Mouse (Mus musculus) cerebellum, adult 9-11 months (tissue): Measurements from ENCODE around the gene Nr4a2.

ENCODE experiments used
- DNase-seq: peaks from one replicate; pipeline ENCODE4 v3.0.0; 2022

Nr4a2 gene

DNA sequence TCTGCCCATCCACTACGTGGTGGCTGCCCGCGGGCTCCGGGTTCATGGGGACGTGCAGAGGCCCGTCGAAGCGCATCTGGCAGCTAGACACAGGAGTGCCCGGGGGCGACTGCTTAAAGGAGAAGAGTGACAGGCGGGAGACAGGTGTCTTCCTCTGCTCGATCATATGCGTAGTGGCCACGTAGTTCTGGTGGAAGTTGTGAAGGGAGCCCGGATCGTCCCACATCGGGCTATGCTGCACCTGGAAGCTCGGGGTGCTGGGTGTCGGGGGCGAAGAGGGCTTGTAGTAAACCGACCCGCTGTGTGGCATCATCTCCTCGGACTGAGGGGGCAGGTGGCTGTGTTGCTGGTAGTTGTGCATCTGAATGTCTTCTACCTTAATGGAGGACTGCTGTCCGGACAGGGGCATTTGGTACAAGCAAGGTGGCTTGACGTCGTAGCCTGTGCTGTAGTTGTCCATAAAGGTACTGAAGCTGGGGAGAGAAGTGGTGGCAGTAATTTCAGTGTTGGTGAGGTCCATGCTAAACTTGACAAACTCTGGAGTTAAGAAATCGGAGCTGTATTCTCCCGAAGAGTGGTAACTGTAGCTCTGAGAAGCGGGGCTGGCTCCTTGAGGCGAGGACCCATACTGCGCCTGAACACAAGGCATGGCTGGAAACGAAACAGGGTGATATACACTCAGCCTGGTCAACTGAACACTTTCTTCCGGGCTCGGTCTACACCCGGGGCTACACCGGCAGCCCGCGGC is 11.8 kb downstream of the Nr4a2 start:
- DNase-seq: no peak

DNA sequence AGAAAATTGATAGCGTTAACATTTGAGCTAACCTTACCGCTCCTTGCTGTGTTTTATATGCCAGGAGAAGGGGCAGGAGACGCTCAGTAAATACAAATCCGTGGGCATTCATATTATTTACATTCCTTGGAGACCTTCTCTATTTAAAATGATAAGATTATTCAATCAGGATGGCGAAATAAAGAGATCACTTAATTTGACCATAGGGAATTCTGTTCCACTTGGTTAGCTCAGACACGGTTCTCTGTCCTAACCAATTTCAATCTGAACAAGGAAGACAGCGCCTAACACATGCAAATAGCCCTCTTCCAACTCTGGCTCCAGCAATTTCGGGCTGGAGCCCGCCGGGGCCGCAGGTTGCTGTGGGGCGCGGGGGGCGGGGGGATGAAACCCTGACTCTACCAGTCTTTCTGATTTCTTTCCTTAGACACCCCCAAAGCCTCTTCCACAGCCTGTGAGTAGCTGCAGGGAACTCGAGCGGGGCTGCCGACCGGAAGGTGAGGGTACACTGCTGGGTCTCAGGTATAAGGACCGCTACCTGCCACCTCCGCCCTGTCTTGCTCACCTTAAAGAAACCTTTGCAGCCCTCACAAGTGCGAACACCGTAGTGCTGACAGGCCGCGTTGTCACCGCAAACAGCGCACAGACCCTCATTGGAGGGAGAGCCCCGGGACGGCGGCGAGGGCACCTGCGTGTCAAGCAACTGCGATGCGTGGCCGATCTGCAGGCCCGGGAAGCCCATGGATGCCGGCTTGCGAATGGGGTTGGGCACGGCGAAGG is 12.6 kb downstream of the Nr4a2 start:
- no peak for DNase-seq

DNA sequence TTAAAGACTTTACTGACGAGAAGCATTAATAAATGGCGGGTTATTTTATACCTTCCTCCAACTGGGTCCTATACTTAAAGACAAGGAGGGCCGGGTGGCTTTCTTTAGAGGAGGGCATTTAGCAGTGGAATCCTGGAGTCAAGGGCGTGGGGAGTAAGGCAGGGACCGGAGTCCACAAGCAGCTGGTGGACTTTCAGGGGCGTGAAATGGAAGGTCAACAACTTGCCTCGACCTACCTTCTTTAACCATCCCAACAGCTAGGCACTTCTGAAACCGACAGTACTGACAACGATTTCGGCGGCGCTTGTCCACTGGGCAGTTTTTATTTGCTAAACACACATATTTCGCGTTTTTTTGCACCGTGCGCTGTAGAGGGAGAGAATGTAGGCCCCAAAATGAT is 13.4 kb downstream of the Nr4a2 start:
- no peak for DNase-seq

DNA sequence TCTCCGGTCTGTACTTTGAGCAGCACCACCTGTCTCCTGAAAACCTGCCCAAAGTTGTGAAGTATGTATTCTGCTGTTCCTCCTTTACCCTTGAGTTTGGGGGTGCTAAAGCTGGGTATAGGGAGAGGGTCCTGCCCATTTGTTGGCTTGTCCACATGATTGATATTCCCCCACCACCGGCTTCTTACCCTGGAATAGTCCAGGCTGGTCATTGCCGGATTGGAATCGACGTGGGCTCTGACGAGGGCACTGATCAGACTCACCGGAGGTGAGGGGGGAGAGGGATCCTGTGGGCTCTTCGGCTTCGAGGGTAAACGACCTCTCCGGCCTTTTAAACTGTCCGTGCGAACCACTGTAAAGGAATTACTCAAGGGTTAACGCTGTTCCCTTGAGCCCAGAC is 13.9 kb downstream of the Nr4a2 start:
- DNase-seq: no peak

DNA sequence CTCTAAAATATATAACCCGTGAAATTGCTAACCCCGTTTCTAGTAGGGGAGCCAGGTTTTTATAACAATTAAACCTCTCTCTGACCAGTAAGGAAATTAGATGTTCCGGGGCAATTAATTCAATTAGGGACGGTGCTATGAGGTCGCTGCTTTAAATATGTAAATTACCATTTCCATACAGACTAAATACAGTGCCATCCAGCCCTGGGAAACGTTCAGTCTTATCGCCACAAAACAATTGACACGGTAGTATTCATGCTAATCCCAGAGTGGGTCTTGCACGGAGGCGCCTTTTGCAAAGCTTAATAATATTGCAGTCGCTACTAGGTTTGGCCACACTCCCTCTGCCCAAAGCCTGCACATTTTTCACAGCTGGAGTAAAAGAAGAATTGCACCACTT is 14.5 kb downstream of the Nr4a2 start:
- no peak for DNase-seq

DNA sequence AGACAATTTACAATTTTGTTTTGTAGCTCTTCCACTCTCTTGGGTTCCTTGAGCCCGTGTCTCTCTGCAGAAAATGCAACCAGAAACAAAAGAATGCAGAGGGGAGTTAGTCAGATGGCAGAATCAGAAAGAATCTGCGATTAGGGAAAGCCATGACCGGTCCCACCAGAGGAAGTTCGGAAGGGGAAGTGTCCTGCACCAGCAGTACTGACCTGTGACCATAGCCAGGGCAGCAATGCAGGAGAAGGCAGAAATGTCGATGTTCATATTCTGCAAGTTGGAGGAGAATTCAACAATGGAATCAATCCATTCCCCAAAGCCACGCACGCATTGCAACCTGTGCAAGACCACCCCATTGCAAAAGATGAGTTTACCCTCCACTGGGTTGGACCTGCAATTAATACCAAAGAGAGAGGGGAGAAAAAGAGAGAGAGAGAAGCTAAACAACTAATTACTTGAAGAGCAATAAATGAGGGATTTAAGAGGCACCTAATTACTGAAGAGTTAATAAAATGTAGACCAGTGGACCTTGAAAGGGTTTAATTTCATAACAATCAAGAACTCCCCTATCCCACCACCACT is 15.4 kb downstream of the Nr4a2 start:
- no peak for DNase-seq

DNA sequence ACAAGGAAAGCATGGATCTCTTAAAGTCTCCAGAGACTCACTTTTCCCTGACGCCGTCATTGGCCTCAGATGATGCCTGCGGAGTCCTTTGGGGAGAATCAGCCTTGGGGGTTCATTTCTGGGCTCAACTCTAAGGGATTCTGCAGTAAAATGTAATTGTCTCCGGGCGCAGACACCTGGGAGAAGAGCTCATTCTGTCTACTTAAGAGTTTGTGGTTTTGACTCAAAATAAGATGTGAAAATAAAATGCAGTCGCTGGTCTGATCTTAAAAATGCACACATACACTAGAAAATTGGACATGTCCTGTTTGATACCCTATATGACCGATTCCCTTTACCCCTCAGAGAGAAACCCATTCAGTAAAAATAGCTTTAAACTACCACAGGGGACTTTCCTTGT is 18.4 kb downstream of the Nr4a2 start:
- DNase-seq: no peak

DNA sequence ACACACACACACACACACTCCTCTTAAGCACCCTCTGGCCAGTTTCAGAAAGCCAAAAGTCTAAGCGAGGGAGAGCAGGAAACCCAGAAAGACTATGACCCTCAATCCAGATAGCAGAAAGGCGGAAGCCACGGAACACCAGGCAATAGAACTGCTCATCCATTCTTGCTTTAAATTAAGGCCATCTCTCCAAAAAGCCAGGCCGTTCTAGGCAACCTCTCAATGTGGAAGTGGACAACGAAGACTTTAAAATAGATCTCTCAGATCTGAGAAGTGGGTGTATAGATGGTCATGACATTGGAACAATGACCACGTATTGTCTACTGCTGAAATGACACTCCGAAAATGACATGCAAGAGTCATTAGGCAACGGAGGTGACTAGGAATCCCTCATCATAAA is 19.1 kb downstream of the Nr4a2 start:
- no peak for DNase-seq

DNA sequence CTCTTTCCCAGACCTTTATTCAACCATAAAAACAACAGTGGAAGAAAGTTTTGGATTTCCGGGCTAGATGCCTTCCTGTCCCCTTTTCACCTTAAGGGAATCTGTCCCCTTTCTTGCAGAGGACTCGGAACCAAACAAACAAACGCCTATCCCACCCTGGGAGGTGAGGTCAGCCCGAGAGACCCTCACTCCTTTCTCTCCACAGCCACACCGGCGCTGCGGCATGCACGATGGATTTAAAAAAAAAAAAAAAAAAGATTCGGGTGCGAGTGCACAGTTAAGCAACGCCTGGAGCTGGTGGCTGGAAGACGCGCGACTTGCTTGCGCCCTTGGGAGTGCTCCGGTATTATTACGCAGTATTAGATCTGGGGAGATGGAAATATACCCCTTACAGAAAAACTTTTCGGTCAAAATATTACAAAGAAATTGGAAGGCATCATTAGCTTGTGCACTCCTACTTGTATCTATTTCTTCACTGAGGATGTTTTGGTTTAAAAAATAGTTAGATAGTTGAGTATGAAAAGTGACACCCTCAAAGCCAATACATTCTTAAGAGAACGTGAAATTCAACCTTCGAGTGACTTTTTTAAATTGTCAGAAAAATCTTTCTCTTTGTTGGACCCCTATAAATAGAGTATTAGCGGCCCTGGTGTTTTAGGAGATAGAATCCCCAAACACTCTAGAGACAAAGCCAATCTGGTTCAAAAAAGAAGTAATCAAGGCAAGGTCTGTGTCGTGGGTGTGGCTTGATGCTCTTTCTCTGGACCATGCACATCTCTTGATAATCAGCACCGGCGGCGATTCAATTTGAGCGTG is 19.8 kb downstream of the Nr4a2 start:
- no peak for DNase-seq

DNA sequence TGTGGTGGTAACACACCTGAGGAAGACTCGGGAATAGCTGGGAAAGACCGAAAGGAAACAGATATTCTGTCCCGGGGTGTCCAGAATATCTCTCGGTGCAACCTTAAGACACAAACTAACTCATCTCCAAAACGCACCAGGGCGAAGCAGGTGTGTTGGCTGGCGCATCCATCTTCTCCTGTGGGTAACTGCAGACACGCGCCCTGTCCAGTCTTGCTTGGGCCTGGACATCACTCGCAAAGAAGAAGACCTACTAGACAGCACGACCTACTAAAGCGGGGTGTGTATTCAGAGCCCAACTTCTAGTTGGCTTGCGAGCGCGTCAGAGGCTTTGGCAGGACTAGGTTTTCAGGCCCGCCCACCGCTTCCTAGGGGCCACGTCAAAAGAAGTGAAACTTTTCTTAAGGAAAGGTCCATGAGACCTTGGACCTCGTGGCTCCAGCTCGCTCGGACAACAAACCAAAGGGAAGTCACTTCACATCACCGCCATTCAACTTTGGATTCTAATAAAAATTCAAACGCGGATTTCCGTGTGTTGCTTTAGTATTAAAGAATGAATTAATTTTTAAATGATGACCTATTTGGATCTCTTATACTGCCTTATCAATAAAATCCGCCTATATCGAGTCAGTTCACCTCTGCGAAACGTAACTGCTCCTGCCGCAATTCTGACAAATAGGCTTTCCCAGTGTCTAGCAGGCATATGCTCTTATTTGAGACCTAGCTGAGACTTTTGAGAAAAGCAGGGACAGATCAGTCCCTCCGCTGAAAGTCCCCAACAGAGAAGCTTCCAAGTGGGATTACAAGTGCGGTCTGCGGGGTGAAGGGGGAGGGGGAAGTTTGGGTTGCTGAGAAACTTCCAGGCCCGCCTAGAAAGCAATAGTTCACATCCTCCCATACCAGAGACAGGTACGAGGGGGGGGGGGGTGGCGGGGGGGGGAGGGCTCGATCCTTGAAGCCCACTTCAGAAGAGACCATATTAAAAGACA is 20.7 kb downstream of the Nr4a2 start:
- no peak for DNase-seq

DNA sequence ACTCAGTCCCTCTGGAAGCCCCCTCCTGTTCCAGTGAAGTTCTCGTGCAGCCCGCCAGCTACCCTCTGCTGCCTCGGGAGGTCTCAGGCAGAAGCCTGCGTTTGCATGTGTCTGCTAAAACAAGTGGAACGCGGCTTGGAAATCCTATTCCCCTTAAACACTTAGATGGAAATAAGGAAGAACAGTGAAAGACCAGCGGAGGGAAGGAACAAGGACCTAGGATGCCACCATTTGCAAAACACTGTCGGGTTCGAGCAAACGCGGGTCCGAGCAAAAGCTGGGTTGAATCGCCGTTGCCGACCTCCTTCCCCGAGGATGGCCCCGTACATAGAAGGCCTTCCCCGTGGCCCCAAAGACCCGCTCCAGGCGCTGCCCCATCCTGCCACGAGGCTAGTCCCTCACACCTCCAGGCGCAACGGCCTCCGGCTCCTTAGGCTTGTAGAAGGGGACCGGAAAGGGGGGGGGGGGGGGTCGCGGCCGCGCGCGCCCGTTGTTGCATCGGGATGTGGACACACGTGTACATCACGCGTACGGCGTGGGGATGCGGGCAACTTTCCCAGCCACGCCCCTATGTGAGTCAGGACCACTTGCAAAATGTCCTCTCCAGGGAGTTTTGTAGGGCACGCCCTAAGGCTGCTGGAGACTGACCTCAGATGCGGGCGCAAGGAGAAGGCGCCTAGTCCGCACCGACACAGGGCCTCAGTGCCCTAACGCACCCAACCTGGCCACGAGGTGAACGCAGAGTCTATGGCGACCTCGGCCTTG is 21.5 kb downstream of the Nr4a2 start:
- DNase-seq: no peak

DNA sequence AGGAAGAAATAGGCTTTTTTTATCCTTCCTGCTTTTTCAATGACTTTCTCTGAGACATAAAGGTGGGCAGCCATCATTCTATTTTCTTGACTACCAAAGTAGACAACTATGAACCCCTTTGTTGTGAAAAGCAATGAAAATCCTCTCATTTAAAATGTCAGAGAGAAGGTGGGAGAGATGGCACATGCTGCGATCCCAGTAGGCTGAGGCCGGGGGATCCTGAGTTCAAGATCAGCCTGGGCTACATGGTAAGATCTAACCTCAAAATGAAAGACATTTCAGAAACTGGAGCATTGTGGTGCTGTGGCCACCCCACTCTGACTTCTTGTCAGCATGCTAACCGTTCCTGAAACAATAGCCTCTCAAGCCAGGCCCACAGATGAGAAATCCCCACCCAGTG is 23.6 kb downstream of the Nr4a2 start:
- DNase-seq: no peak

DNA sequence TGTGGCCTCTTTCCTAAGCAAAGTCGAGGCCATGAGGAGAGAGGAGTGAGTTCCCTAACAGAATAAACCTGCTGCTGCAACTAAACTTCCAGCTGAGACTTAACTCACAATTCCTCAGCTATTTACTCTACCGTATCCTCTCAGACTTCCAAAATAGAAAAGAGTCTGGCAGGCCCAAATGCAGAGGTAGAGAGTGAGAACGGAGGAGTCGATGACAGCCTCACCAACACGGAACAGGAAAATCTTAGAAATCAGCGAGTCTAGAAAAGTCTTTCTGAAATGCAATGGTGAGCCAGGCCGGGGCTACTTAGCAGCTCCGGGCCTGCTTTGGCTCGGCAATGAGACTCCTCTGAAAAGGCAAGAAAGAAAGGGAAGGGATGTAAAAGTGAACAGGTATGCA is 51.4 kb downstream of the Nr4a2 start:
- DNase-seq: no peak

DNA sequence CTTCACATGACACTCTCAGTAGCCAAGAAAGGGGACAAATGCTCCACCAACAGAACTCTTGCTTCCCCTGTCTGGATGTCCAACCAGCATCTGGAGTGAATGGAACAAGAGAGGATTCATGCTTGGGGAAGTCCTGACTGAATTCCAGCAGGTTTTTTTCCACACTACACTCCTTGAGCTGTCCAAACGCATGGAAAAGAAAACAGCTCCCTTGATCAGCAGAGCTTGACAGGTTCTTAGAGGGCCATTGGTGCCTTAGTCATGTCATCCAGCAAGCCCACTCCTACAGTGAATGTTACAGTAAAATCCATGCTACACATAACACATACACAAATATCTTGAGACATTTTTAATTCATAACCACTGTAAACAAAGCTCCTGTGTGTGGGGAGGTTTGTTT is 60.3 kb downstream of the Nr4a2 start:
- no peak for DNase-seq
